Comparison of ENCODE assay signal across 25 mouse cellular contexts in genomic region chr11:89602966-89603365, GRCm38 (mm10).
"Had no signal": no experiment of that assay in that cellular context is flagged by ENCODE, and none has a peak within 500 bp of the region (broad histone marks: within the 10 kb centered on the region; RNA-seq: fewer than 3 reads in every experiment).

No protein-coding gene starts in this region.

- ATAC-seq: hindbrain, embryonic 16.5 days; inflammation-experienced regulatory T-cells, adult 6 months; intestine, embryonic 15.5 days; intestine, postnatal 0 days had no signal

- H3K4me1 ChIP-seq: hindbrain, embryonic 10.5 days; intestine, embryonic 15.5 days; limb, embryonic 12.5 days had no signal

- H3K4me2 ChIP-seq: heart, embryonic 11.5 days; hindbrain, embryonic 12.5 days; hindbrain, embryonic 14.5 days; intestine, embryonic 15.5 days; limb, embryonic 12.5 days had no signal

- H3K9ac ChIP-seq: hindbrain, embryonic 12.5 days; hindbrain, embryonic 14.5 days; intestine, embryonic 15.5 days; limb, embryonic 12.5 days; liver, embryonic 14.5 days had no signal

- H3K36me3 ChIP-seq: hindbrain, embryonic 10.5 days; hindbrain, embryonic 12.5 days; intestine, embryonic 15.5 days; limb, embryonic 10.5 days; limb, embryonic 12.5 days had no signal

- DNase-seq: gastrocnemius, adult 2 months; gastrocnemius, postnatal 10 days; gastrocnemius, postnatal 25 days; heart, adult 2 months; heart, postnatal 10 days; heart, postnatal 4 days; kidney, adult 18-20 months; kidney, adult 8-10 months; kidney, postnatal 10 days; kidney, postnatal 25 days; kidney, postnatal 4 days; liver had no signal

- H3K27me3 ChIP-seq: hindbrain, embryonic 12.5 days; intestine, embryonic 15.5 days; limb, embryonic 12.5 days had no signal

- H3K9me3 ChIP-seq: hindbrain, embryonic 10.5 days; hindbrain, embryonic 12.5 days; intestine, embryonic 15.5 days; limb, embryonic 10.5 days; limb, embryonic 12.5 days had no signal

- H3K4me3 ChIP-seq: gastrocnemius, adult 2 months; heart, adult 2 months; hindbrain, embryonic 10.5 days; hindbrain, embryonic 12.5 days; intestine, embryonic 15.5 days; layer of hippocampus, adult 2 months; left cerebral cortex, adult 2 months; limb, embryonic 10.5 days; limb, embryonic 12.5 days had no signal

- H3K27ac ChIP-seq: gastrocnemius, adult 2 months; heart, adult 2 months; hindbrain, embryonic 10.5 days; hindbrain, embryonic 12.5 days; hindbrain, embryonic 14.5 days; intestine, embryonic 15.5 days; layer of hippocampus, adult 2 months; left cerebral cortex, adult 2 months; limb, embryonic 10.5 days; limb, embryonic 12.5 days; liver, embryonic 14.5 days had no signal
